Mouse (Mus musculus): ENCODE data around the gene Deup1.
"Not testable (repeated sequence)": the region's sequence is repeated elsewhere in the genome, so short reads cannot be mapped to it uniquely, and the experiment has no call there.

DNA sequence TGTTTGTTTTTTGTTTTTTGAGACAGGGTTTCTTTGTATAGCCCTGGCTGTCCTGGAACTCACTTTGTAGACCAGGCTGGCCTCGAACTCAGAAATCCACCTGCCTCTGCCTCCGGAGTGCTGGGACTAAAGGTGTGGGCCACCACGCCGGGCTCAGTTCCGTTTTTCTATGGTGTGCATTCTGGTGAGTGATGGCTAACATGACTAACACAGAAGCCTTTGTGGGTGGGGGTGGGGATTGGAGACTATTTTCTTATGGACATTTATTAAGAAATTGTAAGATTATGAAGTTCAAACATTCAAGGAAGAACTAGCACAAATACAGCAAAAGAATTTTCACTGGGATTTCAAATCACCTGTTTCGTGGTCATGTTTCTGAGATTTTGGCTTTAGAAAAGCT, 76.7 kb downstream of the Deup1 start:
- not testable (repeated sequence) for TF ChIP-seq CTCF (IDR thresholded peaks at IDR 0.05; ENCODE audit: borderline replicate concordance, extremely low read depth, insufficient read depth, insufficient read length); POLR2A (IDR thresholded peaks at IDR 0.05; ENCODE audit: borderline replicate concordance, extremely low read depth, insufficient read depth, insufficient read length, poor library complexity, severe bottlenecking)

Data from brain, embryonic 14.5 days (tissue).